Mouse (Mus musculus): ENCODE results near the gene Plxna1.

Plxna1 gene

DNA sequence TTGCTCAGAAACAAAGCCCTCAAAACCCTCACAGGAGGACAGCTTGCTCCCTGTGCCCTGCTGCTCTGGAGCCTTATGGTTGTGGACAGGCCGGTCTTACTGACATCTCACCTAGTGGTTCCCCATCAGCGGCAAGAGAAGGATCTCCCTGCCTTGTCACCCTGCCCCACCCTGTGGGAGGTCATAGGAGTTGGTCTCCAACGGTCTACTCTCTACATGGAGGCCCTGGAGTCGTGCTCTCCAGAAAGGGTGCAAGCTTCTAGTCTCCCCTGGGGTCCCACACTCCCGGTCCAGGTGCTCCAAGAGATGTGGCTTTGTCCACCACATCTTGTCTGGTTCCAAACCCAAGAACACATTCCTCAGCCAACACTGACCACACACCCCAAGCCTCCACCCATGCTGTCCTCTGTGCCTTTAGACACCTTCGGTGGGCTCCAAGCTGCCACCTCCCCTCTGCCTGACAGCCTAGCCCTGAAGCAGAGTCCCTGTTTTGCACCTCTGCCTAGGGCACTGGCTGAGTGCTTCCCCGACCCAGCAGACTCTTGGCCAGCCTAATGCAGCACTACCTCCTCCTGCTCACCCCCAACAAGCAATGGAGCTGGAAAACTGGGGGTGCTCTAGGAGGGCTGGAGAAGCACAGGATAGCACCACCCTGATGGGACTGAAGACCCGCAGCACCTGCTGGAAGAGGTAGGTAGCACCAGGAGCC, 1.6 kb downstream of the Plxna1 start:
- DNase-seq: no peak

DNA sequence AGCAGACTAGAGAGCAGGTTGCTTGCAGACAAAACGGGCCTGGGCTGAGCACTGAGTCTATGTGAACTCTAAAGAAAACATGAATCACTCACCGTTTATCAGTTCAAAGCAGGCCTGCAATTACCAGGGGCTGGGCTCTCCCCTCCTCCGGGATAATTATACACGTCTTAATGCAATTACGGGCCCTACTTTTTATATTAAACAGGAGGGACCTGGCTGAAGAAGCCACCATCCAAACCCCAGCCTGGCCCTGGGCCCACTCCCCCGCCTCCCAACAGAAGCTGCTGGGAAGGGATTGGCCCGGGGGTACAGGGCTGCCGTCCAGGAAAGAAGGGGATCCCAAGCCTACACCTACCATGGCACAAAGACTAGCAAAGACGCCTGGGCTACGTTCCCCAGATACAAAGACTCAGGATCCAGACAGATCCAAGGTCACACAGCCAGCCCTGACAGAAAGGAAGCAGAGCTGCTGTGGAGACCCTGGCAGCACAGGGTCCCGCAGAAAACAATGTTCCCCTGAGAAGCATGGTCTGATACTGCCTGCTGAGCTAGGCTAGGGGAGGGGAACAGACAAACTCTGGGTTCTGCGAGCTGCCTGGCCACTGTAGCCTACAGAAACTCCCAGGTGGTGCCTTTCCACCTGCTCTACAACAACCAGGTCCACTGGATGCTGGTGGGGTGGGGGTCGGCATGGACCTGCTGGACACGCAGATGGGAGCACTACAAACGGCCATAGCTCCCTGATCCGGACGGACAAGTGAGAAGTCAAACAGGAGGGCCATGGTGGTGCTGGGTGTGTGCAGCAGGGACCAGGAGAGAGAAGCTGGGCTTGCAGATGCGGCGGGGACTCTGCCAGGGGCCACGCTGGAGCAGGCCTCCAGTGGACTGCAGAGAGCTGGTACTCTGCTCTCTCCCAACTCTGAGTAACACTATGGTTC, 2.4 kb downstream of the Plxna1 start:
- no peak for DNase-seq

DNA sequence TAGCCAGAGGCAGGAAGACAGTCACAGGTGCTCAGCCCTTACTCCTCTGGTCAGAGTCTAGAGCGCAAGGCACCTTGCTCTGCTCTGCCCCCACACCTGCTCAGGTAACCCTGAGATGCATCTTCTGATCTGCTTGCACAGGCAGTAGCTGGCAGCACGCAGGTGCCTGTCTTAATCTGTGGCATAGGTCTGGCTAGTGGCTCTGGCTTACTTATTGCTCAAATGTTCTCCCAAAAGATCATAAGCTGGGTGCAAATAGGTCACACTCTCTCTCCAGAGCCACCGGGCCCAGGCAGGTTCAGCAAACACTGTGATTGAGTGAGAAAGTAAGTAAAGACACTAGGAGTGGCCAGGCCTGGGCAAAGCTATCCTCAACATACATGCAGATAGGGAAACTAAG, 3.2 kb downstream of the Plxna1 start:
- no peak for DNase-seq

DNA sequence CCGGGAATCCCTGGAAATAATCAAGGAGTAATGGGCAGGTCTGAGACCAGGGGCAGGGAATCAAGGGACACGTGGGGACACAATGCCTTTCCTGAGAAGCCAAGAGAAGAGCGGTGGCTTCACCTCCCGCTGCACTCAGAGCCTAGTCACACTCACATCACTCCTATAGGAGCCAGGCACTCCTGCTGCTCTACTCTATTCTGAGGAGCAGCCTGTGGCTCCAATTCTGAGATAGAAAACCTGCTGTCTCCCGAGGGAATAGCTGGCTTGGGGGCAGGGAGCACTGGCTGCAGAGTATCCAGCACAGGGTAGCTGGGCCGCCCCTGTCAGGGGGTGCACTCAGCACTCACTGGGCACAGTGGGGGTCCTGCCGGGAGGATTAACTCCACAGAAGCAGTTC, 6.8 kb downstream of the Plxna1 start:
- no peak for DNase-seq

DNA sequence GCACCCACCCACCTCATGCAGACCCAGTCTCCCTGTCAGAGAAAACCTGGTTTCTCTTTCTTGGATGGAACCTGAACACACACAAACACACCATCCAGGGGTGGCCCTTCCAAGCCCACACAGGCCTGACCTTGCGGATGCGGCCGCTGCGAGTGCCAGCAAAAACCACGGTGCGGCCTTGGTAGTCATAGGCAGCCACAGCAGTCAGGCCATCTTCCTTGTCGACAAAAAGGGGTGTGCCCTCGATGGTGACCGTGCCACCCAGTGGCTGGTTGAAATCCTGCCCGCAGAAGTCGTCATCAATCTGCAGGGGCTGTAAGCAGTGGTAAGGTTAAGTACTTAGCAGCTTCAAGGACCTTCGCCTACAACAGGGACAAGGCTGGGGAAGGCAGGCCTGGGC, 7.7 kb downstream of the Plxna1 start:
- DNase-seq: no peak

DNA sequence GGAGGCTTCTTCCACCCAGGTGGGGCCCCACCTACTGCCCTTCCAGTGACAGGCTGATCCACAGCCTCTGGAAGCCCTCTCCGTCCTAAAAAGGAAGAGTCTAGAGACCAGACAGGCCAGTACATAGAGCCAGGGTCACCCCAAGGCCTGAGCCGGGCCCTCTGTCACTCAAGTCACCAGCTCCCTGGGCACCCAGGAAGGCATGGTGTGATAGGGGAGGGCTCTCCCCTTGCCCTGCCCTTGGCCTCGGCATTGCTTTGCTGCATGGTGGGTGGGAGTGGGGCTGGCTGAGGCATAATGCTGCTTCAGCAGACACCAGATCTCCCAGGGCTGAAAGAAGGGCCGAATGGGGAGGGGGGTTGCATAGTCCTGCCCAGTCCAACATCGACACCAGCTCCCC, 8.3 kb downstream of the Plxna1 start:
- no peak for DNase-seq

DNA sequence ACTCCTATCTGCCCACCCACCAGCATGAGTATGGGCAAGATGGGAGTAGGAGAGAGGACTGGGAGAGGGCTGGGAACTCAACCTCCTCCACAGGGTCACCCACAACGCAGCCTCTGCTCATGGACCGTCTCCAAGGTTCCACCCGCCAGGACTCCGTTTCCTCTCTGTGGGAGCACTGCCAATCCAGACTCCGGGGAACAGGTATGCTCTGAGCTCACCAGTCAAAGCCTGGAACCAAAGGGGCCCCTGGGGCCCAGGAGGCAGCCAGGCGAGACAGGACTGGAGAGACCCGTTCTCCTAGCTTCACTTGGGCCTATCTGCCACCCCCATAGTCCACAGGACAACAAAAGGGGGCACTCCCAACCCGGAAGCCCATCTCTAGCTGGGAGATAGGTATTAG, 9.3 kb downstream of the Plxna1 start:
- DNase-seq: peak; percentile 60

DNA sequence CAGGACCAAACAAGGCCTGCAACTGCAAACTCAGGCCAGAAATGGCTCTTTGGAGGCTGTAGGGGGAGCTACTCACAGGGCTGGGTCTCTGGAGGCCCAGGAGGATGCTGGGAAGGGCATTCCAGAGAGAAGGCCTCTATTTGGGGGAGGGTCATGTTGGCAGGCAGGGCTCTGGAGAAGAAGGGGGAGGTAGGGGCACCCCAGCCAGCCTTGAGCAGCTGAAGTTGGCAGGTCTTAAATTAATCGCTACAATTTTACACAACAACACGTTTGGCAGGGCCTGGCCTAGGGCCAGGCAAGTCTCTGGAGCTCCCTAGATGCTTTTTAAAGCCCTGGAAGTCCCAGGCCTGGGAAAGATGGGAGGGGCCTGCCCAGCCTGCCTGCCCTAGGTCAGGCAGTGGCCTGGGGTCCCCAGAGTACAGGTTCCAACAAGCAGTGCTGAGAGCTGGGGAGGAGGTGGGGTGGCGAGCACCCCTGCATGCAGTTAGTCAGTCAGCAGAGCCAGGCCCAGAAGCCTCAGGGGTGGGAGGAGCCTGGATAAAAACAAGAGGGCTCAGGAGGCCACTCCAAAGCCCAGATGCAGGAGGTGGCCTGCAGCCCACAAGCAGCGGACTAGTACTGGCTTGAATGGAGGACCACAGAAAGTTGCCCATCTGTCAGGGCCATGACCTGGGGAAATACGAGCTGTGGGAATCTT, 10.8 kb downstream of the Plxna1 start:
- peak; percentile 67 for DNase-seq

DNA sequence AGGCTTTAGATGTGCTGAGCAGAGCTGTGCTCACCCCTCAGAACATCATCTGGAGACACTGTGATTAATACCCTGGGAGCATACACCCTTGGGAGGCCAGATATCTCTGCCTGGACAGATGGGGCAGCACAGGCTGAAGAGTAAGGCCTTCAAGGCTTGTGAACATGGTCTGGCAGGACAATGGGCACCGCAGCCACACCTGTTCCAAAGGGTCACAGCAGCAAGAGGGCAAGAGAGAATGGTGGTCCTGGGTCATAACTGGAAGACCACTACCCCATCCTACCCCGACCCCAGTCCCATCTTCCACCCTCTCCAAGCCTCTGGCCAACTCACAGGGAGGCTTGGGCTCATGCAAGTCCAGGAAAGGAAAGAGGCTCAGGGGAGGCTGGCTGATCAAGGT, 11.9 kb downstream of the Plxna1 start:
- no peak for DNase-seq

DNA sequence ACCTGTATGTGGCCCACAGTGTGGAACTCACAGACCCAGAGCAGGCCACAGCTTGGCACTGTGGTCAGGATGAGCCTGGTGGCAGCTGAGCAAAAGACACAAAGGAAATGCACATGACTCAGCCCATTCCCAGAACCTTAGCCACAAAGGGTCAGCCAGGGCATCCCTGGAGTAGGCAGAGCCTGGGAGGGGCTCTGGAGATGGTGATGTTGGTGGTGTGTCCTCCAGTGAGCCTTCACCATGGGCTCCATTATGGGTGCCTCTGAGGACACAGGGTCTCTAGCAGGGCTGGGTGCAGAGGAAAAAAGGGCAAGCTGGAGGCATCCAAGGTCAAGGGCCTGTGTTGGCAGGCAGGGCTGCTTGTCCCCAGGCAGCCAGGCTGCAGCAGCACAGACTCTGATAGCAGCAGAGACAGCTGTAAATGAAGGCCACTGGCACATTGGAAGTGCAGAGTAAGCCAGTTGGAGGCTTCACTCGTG, 12.3 kb downstream of the Plxna1 start:
- DNase-seq: no peak

DNA sequence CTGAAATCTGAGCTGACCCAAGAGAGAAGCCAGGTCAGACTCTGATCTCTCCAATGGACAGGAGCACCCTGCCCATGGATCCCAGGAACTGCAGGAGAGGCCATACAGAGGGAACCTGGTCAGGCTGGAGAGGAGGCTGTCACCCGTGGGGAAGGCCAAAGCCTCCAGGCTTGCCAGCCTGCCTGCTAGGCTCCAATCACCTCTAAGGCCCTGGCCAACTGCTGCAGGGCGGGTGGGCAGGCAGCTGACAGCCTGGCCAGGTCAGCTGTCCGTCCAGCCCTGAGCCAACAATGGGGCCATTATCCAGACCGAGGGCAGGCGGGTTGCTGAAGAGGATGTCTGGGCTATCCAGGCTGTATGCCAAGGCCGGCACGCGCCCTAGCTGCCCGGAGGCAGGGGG, 14.1 kb downstream of the Plxna1 start:
- no peak for DNase-seq

DNA sequence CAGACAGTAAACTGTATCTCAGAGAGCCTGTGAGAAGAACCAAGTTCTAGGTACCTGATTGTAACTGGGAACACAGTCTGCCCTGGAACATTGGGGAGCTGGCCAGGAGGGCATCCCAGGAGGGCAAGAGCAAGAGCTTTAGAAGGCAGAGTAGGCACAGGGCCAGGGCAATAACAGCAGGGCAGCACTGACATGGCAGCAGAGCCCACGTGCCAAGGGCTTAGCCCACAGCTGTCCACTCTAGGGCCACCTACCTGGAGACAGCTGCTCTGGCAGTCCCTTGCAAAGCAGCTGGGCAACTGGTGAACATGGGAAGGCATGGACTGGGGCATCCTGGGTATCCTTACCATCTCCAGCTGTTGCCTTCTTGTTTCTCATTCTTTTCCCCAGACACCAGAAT, 14.6 kb downstream of the Plxna1 start:
- DNase-seq: no peak

DNA sequence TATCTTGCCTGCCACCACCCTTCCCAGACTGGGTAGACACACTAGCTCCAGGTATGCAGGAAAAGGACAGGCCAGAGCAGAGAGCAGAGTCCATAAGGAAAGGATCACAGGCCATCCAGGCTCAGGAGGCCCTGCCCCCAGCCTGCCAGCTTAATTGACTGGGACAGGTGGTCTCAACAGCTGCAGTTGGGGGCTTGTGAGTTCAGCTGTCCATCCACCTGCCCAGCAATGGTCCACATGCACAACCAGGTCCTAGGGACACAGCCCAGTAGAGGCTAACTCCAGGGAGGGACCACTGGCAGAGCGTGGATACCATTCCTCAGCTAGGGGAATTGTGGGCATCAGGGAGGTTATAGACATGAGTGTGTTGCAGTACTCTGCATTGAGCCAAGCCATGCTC, 16.6 kb downstream of the Plxna1 start:
- no peak for DNase-seq

DNA sequence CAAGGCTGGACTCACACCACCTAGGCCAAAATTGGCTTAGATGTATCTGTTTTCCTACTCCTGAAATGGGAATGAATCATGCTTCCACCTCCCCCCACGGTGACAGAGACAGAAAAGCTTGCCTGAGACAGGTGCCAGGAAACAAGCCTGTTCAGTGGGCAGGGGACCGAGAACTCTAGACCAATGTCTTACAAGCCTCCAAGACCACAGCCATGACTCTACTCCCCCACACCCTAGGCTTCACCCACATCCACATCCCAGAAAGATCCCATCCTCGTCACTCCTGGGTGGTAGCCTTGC, 17.0 kb downstream of the Plxna1 start:
- DNase-seq: no peak

DNA sequence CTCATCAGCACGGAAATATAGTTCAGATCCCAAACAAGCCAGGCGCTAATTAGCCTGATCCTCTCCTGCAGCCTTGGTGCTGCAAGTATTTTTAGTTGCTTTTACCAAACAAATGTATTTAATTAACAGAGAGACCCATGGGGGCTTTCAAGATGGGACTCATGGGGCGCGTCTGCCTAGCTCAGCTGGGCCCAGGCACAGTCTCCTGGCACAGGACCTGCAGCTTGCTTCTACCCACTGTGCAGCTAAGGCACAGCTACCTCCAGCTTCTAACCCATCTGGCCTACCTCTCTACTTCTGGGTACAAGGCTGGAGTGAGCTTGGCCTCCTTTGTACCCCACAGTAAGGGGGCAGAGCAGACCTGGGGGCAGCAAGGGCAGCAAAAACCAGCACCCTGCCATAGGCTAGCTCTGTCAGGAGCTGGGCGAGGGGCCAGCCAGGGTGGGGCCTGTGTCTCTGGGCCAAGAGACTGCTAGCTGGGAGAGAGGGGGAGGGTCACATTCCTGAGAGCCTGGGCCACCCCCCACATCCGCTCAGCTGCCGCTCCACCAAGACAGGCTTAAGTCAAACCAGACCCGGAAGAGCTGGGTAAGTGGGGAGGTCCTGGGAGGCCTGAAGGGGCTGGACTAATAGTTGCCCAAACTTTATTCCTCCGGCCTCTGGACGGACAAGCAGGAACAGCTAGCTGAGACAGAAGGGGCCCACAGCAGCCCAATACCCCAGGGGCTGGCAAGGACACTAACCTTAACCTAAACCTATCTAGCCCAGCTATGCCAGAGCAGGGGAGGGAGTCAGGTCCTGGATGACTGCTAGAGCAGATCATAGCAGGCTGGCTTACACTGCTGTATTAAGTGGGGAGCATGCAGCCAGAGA, 17.6 kb downstream of the Plxna1 start:
- DNase-seq: peak; percentile 85

DNA sequence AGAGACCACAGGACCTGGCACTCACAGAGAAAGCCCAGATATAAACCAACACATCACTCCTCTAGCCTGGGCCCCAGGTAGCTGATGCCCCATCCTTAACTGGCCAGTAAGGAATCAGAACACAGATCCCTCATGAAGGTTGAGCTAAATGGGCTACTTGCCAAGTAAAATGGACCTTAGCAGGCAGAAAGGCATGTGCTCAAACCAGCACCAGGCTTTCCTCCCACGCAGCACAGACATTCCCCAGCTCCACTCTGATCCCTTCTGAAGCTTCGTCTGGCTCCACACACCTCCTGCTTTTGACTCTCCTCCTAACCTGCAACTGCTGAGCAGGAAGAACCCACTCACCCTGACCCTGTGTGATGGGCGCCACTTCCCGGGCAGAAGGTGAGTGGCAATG, 20.4 kb downstream of the Plxna1 start:
- no peak for DNase-seq

DNA sequence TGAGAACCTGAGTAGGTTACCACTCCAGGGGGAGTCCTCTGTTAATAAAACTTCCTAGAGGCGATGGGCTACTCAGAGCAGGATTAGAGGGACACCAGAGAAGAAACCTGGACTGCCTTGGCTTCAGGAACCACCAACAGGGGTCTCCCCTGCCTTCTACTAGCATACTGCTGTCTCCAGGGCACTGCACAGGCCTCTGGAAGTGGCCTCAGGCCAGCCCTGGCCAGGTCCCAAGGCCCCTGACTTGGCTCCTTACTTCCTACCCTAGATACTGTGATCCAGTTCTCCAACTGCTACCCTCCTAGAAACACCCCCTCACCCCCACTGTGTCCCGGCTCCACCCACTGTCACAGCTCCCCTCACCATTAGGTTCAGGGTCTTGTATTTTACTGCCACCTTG, 23.0 kb downstream of the Plxna1 start:
- peak; percentile 47 for DNase-seq

DNA sequence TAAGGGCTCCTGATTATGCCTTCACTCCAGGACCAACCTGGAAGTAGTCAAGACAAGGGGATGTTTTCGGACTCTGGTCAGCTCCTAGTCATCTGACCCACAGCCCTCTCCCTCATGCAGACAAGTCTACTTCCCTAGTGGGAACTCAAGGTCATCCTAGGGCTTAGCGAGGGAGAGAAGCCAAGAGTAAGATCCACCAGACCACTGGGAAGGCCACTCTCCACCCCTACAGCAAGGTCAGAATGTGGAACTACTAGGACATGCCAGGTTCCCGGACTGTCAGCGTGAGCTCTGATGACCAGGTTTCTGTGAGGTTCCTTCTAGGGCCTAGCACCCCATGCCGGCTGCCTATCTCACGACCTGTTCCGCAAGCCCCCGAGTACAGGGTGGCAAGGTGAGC, 23.7 kb downstream of the Plxna1 start:
- no peak for DNase-seq

DNA sequence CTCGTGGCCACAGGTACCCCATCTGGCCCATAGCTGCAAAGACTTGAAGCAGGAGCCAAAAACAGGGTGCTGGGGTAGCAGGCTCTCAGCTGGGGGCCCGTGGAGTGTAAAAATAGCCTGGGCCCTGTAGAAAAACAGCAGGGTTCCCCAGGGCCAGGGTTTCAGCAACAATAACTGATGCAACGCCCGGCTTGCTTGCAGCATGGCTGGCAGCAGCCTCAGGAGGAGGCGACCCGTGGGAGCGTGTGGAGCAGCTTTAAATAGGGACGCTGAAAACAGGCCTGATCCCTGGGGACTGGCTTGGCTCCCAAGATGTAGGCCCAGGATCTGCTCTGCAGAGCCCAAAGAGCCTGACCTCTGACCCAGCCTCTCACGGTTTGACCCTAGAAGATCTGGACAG, 24.8 kb downstream of the Plxna1 start:
- no peak for DNase-seq

DNA sequence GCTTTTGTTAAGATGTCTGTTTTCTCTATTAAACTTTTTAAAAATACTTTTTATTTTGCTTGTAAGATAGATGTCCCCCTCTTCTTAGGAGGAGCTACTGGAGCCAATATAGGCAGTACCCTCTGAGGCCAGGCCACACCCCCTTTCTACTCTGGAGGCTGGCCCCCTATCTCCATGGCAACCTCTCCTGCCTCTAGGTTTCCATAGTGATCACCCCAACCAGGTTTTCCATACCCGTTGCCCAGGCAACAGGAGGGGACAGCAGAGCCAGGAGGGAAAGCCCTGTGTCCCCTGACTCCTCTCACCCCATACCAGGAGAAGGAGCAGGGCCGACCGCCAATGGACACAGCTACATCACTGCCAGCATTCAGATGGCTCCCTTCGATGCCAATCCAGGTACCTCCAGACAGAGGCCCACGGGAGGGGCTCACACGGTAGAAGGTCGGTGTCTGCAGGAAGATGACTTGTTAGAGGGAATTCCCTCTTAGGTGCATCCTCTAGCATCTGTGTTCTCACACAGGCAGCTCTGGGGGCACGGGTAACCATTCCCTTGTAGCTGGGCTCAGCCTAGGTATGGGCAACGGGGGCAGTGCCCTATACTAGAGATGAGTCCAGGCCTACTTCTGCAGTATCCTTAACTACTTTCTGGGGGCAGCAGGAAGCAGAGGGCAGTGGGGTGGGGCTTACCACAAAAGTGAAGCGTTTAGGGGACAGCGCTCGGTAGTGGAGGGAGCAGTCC, 28.3 kb downstream of the Plxna1 start:
- DNase-seq: no peak

DNA sequence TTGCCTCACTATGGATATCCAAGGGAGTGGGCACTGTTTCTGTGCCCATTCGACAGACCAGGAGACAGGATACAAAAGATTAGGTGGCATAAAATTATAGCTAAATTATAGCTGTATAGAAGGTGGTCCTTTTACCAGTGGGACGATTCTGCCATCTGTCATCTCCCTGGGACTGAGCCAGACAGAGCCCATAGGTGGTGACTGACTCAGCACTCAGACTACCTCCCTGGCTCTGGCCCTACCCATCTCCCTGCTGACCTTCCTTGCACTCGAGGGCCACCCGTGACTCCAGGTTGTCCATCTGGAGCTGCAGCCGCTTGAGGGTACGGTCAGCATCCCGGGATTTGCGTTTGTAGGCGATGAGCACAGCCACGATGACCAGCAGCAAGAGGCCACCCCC, 31.5 kb downstream of the Plxna1 start:
- DNase-seq: no peak

DNA sequence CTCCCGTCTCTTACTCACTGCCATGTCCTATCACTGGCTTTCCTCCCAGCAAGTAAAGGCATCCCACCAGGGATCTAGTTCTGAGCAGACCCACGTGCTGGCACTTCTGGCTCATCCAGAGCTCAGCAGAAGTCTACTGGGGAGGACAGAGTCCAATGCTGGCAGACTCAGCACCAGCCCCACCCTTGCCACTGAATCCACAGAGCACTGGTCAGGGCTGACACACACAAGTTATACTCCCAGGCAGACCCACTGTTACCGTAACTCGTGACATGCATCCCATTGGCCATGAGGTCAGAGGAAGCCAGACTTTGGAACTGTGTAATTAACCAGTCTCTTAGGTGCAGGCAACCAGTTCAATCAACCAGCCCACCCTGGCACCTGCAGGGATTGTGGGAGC, 33.8 kb downstream of the Plxna1 start:
- DNase-seq: peak; percentile 31
